Mouse (Mus musculus): Measurements from ENCODE around the gene Aco2.

Gene Aco2

DNA sequence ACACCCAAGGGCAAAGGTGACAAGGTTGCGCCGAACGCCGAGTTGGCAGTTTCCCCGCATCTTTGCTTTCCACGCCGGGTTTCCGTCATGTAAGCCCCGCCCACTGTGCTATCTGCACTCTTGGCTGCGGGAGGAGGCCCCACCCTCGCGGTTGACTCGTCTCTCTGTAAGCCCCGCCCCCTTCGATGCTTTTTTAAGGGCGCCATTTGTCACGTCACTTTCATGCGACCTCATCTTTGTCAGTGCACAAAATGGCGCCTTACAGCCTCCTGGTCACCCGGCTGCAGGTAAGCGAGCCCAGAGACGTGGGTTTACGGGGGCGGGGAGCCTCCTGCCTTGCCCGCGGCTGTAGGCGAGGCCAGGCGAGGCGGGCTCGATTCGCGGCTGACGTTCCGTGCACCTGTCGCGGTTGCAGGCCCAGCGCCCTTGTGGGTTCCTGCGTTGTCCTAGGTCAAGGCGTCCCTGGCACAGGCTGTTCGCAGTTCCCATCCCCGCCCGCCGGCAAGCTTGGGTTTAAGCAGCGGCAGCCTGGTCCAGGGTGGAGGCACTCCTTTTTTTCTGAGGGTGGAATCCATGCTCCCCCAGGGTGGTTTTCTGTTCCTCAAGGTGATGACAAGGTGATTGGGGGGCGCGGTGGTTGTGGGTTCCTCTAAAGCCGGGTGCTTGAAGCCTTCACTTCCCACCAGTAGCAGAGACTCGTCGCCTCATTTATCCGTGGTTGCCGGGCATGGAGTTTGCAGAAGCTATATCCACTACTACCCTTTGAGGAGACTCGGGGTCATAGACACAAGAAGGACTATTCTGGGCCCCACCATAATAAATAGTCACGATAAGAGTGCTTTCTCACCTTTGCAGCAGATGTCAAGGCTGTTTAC is at the start of gene Aco2:
Aco2 (plus strand) TSS at position 48 of the 875 bp plus-strand sequence.
- peak; percentile 100 for DNase-seq (ENCODE audit: low read depth, low spot score)

- DNase-seq (ENCODE audit: low read depth, low spot score), result no peak
Measured at GRCm38 (mm10) chr15:81822631-81823030, 49.5 kb upstream of the Aco2 start.

- no peak for DNase-seq (ENCODE audit: low read depth, low spot score)
Measured at GRCm38 (mm10) chr15:81824832-81825231, 47.3 kb upstream of the Aco2 start.

- DNase-seq (ENCODE audit: low read depth, low spot score), result no peak
Measured at GRCm38 (mm10) chr15:81828426-81829207, 43.5 kb upstream of the Aco2 start.

GRCm38 (mm10) chr15:81829208-81829580 is 42.9 kb upstream of the Aco2 start:
- no peak for DNase-seq (ENCODE audit: low read depth, low spot score)

GRCm38 (mm10) chr15:81830530-81830929 is 41.6 kb upstream of the Aco2 start:
- DNase-seq (ENCODE audit: low read depth, low spot score), result no peak

DNA sequence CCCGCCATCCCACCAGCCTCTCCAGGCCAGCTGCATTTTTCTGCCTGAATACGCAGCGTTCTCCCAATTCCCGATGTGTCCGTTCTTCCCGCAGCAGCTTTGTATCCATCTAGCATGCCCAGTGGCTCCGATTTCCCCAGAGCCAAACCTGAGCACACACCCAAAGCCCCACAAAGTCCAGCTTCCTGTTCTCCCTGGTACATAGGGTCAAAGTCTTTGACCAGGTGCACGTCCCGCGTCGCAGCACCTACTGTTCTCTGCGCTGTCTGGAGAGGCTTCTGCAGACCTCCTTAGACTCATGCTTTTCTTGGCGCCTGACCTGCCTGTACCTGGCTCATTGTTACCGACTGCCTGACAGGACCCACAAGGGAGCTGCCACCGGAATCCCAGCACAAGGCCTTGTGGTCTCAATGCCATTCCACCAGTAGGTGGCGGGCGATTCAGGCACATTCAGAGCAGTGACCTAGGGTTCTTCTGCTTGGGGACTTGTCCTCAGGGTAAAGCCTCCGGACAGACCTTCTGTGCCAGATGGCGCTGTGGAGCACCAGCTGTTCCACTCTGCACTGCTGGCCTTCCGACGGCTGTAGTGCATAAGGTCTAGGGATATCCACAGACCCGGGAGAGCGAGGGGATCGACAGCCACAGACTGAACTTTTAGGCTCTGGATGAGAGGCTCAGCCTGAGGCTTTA is 40.8 kb upstream of the Aco2 start:
- DNase-seq (ENCODE audit: low read depth, low spot score), result peak; percentile 53

- no peak for DNase-seq (ENCODE audit: low read depth, low spot score)
Measured at GRCm38 (mm10) chr15:81832219-81832618, 39.9 kb upstream of the Aco2 start.

DNA sequence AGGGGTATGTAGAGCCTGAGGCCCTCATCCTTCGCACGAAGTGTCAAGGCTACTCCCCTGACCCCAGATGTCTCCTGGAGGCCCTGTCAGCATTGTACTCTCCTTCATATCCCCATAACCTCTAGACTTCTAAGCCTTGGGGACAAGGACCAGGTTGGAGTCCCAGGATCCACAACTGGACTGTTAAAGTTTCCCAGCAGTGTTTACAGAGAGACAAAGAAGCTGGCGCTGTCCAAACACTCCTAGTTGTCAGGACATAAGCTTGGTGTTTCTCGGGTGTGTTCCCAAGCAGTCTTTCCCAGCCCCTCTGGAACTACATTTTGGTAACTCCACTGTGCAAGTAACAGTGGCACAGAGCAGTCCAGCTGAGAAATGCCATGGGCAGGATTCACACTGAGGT is 38.6 kb upstream of the Aco2 start:
- DNase-seq (ENCODE audit: low read depth, low spot score), result no peak

DNA sequence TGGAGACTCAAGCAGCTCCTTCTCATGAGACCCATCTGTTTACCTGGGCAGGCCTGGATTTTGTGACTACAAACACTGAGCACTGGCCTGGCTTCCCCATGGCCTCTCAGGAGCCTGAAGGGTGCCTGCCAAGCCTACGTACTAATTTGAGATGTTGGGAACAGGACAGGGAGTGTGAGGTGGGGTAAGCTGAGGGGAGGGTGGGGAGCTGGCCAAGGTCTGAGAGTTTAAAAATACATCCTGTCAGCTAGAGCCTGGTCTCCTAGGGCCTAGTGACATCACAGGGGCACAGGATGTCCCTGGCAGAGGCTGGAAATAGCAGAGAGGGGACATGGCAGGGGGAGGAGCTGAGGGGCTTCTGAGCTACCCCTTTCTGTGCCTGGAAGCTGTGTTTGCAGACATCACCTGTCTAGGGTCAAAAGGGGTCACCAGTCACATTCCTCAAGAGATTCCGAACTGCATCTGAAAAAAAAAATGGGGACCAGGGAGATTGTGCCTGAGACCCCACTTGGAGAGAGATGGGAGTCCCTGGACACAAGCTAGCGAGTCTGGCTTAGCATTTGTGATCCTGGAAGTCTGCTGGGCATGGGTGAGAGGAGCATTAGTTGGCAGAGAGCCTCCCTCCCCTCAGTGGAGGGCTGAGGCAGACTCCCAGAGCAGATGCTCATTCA is 37.8 kb upstream of the Aco2 start:
- DNase-seq (ENCODE audit: low read depth, low spot score), result no peak

DNA sequence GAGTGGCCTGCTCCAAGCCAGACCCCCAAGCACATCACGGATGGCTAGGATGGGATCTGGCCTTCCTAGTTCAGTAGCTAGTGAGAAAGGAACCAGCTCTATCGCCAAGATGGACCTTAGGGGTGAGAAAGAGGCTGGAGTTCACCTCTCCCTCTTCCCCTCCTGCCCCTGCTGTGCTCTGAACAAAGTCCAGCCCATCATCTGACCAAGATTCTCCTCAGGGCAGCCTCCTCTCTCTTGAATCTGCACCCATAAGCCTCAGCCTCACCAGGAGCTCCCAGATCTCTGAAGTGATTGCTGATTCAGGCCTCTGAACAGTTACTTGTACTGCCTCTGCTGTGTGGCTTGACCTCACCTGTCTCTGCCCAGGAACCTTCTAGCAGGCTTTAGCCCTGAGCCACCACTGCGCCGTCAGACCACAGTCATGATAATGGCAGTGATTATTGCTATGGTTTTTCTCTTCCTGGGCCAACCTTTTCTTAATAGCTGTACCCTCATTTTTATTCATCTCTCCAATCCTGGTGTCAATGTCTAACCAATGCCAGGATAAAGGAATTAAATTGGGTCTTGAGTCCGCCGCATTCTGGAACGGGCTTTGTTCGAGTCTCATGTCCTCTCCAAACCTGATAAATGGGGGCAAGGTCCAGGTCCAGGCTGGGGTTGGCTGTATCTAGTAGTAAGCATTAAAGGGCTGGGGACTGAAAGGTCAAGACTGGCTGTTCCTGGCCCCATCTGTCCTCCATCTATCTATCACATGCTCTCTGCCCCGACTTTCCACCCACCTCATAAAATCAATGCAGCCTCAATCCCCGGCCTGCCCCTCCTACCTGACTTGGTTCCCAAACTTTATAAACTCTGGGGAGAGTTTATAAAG is 36.9 kb upstream of the Aco2 start:
- DNase-seq (ENCODE audit: low read depth, low spot score), result no peak

DNA sequence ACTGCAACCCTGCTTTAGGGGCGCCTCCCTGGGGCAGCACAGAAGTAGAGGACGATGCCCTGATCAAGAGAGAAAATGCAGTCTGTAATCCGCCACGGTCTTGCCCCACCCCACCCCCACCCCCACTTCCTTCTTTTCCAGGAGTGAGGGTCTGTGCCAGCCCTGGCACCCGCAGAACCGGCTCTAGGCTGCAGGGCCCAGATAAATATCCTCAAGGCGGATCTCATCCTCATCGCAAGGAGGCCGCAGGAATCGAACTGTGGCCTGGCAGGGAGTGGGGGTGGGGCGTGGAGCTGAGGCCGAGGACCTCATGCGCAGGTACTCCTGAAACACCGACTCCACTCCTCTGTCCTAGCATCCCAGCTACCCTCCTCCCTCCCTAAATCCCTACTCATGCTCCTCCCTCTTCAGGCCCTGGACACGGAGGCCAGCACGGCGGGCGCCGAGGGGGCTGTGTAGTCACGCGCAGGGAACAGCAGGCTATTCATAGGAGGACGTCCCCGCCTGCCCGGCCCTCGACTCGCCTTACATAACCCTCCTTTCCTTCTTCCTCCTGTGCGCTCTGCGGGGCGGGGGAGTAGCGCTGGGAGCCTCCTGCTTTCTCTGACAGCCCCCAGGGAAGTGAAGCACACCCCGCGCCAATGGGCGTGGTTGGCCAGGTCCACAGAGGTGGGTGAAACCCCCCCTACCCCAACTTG is 35.8 kb upstream of the Aco2 start:
- DNase-seq (ENCODE audit: low read depth, low spot score), result no peak

- DNase-seq (ENCODE audit: low read depth, low spot score), result no peak
Measured at GRCm38 (mm10) chr15:81836966-81837920, 34.9 kb upstream of the Aco2 start.

DNA sequence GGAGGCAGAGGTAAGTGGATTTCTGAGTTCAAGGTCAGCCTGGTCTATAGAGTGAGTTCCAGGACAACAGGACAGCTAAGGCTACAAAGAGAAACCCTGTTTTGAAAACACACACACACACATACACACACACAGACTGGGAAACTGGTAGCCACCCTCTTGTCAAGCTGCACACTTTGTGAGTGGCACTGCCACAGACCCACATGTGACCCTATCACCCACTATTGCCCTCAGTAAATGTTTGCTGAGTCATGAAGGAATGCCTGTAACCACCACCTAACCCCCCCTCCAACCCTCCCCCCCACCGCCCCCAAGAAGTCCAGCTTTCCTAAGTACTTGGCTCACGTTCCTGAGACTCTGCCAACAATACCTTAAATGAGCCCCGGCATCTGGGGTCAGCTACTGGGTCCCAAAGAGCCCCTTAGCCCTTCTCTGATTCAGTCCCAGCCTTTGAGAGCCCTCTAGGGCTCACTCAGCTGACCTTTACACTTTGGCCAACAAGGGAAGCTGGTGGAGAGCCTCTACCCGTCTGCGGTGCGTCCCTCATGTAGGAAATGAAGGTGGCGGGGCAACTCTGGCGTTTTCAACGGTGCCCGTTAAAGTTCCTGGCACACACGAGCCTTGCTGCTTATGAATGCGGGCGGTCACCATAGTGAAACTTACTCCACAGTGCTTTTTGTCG is 33.4 kb upstream of the Aco2 start:
- no peak for DNase-seq (ENCODE audit: low read depth, low spot score)

- DNase-seq (ENCODE audit: low read depth, low spot score), result no peak
Measured at GRCm38 (mm10) chr15:81839634-81840033, 32.5 kb upstream of the Aco2 start.

- DNase-seq (ENCODE audit: low read depth, low spot score), result no peak
Measured at GRCm38 (mm10) chr15:81840306-81840705, 31.8 kb upstream of the Aco2 start.

DNA sequence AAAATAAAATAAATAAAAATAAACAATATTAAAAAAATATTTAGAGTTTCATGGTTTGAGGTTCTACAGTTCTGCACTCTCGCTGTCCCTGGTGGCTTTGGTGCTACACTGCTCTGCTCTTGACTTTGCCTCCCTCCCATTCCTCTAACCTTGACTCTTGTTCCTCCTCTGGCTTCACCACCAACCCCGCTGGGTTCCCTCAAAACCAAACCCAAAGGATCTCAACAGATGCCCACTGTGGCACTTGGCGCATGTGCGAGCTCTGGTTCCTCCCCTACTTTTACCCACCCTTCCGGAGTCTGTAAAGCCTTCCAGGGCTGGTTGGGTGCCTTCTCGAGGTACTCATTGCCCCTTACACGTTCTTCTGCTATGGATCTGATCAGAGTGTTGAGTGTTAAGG is 29.8 kb upstream of the Aco2 start:
- no peak for DNase-seq (ENCODE audit: low read depth, low spot score)

DNA sequence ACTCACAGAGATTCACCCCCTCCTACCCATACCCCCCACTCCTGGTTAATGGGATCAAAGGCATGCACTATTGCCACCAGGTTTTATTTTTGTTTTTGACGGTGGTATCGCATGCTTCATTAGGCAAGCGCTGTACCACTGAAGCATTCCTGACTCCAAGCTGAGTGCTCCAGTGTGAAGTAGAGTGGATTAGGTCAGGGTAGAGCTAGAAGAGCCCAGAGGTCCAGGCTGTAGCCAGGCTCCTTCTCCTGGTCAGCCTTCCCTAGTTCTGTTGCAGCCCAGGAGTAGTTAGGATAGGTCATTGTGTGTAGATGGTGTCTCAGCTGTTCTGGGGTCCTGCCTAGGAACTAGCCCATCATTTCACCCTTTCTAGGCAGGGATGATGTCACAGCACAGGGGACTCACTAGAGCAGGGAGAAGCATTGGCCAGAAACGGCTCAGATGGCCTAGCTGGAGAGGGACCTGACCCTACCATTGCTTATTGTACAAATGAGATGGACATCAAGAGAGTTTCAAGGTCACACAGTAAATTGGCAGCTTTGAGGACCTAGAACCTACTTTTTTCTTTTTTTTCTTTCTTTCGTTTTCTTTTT is 27.0 kb upstream of the Aco2 start:
- DNase-seq (ENCODE audit: low read depth, low spot score), result no peak

Measured in c-Kit-negative CD71-positive TER-119-positive erythroid progenitor cells, embryonic 14.5 days (primary cell).